Mouse (Mus musculus) lung, embryonic 14.5 days (tissue): Measurements from ENCODE around the gene Inpp5d. TPM values are rescaled to one million over a fixed set of nuclear protein-coding genes. Genes with fewer than 3 reads are reported as not detected.

Source experiments
- ATAC-seq: fragments of 200-750 bp; cut with Nextera tagmentation; 2 replicates; pipeline ENCODE4 v1.8.0; 2017; ENCODE audit warnings: mild to moderate bottlenecking, moderate TSS enrichment, moderate library complexity; ENCODE audit not compliant: insufficient read depth
- DNase-seq: peaks from one replicate; pipeline ENCODE4 v3.0.0-alpha.2; 2015
- H3K27ac ChIP-seq: fragments of 300-500 bp; sonication (generic); 2 replicates; pipeline ENCODE4 v1.5.1; 2014; ENCODE audit warnings: low read depth, mild to moderate bottlenecking, moderate library complexity
- H3K27me3 ChIP-seq: fragments of 300-500 bp; sonication (generic); 2 replicates; pipeline ENCODE4 v1.6.1; 2014; ENCODE audit warnings: low read length, control low read depth; ENCODE audit not compliant: insufficient read depth
- H3K36me3 ChIP-seq: fragments of 300-500 bp; sonication (generic); 2 replicates; pipeline ENCODE4 v1.6.1; 2014; ENCODE audit warnings: control low read depth; ENCODE audit not compliant: insufficient read depth
- H3K4me1 ChIP-seq: fragments of 300-500 bp; sonication (generic); 2 replicates; pipeline ENCODE4 v1.6.1; 2014; ENCODE audit warnings: antibody characterized with exemption, control low read depth; ENCODE audit not compliant: insufficient read depth
- H3K4me2 ChIP-seq: fragments of 300-500 bp; sonication (generic); 2 replicates; pipeline ENCODE4 v1.6.1; 2014; ENCODE audit warnings: mild to moderate bottlenecking
- H3K4me3 ChIP-seq: fragments of 300-500 bp; sonication (generic); 2 replicates; pipeline ENCODE4 v1.5.1; 2014; ENCODE audit warnings: low read depth, low read length
- H3K9ac ChIP-seq: fragments of 300-500 bp; sonication (generic); 2 replicates; pipeline ENCODE4 v1.6.1; 2014
- H3K9me3 ChIP-seq: fragments of 300-500 bp; sonication (generic); 2 replicates; pipeline ENCODE4 v1.6.1; 2016; ENCODE audit warnings: low read depth, low read length, control low read depth
- CTCF ChIP-seq: IDR thresholded peaks from 2 replicates; pipeline ENCODE4 v1.5.1; 2016; ENCODE audit warnings: antibody characterized with exemption, low read depth
- WGBS: fragments of 180-500 bp; shearing (Covaris S2); extraction: QIAGEN DNeasy Blood & Tissue Kit; methylation state at CpG from one replicate; pipeline ENCODE4 v1.1.7; 2014; 5-methylcytosine and 5-hydroxymethylcytosine counted together
- polyA plus RNA-seq: library from polyadenylated mRNA; unstranded; fragments of >200 nt; fragmentation: Nextera tagmentation; extraction: Ambion mirVana; gene quantifications from 2 replicates; pipeline ENCODE4 v1.2.1, GENCODE M21; 2014

Inpp5d gene
- polyA plus RNA-seq, 1 experiment from 2014 or later = 11.2 TPM

- Histone ChIP-seq H3K4me3 (no peak overlapping the region), H3K4me2 (no peak overlapping the region), H3K36me3 (no peaks in the 10 kb centered on the region), H3K27ac (no peak overlapping the region), H3K27me3 (no peaks in the 10 kb centered on the region), H3K9ac (no peak overlapping the region), H3K9me3 (no peaks in the 10 kb centered on the region), H3K4me1 (no peaks in the 10 kb centered on the region)
- 90% methylated on average over 7 of the region's 7 CpGs for WGBS
- no peak for TF ChIP-seq CTCF
- DNase-seq (no peak), ATAC-seq (no peak)
Measured at GRCm38 (mm10) chr1:87589162-87589561, 30.9 kb upstream of the Inpp5d start.

DNA sequence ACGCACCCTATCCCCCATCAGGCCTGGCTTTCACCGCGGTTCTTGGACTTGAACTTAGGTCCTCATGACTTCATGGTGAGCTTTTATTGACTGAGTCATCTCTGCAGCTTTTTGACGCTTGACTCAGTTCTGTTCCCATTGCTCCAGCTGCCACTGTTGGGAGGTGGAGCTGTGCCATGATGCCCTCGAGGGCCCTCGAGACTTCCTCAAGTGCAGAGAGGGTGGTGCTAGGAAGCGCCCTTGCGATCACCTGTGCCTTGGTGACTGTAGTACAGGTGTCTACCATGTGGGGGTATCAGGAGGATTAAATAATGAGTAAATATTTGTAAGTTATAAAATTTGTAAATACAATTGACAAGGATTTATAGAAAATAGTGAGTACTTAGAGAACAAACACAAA, 30.1 kb upstream of the Inpp5d start:
- Histone ChIP-seq H3K27me3 (no peaks in the 10 kb centered on the region), H3K9ac (no peak overlapping the region), H3K4me1 (no peaks in the 10 kb centered on the region), H3K27ac (no peak overlapping the region), H3K36me3 (no peaks in the 10 kb centered on the region), H3K4me3 (no peak overlapping the region), H3K4me2 (no peak overlapping the region), H3K9me3 (no peaks in the 10 kb centered on the region)
- ATAC-seq (no peak), DNase-seq (no peak)
- TF ChIP-seq CTCF = no peak
- 83% methylated on average over 8 of the region's 8 CpGs for WGBS

DNA sequence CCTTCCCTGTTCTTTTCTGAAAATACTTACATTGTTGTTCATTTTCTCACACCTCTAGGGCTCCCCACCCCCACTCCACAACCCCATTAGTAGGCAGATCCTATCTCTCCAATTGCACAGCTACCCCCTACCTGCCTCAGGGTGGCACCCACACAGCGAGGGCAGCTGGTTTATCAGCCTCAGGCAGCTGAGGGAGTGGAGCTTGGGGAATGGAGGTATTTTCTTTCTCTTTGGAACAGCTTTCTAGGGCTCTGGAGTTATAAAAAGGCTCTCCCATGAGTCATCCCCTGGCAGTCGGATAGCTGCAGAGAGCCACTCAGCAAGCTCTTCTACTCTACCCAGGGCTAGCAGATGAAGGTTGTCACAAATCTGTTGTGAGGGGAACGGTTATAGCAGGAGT, 25.9 kb upstream of the Inpp5d start:
- Histone ChIP-seq H3K27ac (no peak overlapping the region), H3K36me3 (no peaks in the 10 kb centered on the region), H3K4me2 (no peak overlapping the region), H3K4me1 (no peaks in the 10 kb centered on the region), H3K9ac (no peak overlapping the region), H3K4me3 (no peak overlapping the region), H3K9me3 (no peaks in the 10 kb centered on the region), H3K27me3 (no peaks in the 10 kb centered on the region)
- no peak for TF ChIP-seq CTCF
- ATAC-seq (no peak), DNase-seq (no peak)
- 59% methylated on average over 3 of the region's 3 CpGs for WGBS

DNA sequence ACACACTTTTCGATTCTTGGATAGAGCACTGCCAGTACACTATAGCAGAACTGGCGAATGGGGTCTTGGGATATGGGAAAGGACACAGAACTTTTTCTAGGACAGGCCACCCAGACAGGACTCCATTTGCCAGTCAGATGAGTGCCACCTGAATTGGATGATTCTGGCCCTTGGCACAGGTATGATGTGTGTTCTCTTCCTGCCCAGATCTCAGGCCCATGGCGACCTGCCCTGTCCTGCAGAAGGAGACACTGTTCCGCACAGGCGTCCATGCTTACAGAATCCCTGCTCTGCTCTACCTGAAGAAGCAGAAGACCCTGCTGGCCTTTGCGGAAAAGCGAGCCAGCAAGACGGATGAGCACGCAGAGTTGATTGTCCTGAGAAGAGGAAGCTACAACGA, 25.4 kb upstream of the Inpp5d start:
- H3K9ac ChIP-seq = no peak overlapping the region
- no peak for DNase-seq
- no peaks in the 10 kb centered on the region for H3K27me3 ChIP-seq
- H3K4me2 ChIP-seq = no peak overlapping the region
- TF ChIP-seq CTCF = no peak
- ATAC-seq = no peak
- H3K36me3 ChIP-seq = no peaks in the 10 kb centered on the region
- WGBS = 94% methylated on average over 10 of the region's 10 CpGs
- H3K4me1 ChIP-seq = no peaks in the 10 kb centered on the region
- no peak overlapping the region for H3K4me3 ChIP-seq
- no peak overlapping the region for H3K27ac ChIP-seq
- H3K9me3 ChIP-seq = no peaks in the 10 kb centered on the region

DNA sequence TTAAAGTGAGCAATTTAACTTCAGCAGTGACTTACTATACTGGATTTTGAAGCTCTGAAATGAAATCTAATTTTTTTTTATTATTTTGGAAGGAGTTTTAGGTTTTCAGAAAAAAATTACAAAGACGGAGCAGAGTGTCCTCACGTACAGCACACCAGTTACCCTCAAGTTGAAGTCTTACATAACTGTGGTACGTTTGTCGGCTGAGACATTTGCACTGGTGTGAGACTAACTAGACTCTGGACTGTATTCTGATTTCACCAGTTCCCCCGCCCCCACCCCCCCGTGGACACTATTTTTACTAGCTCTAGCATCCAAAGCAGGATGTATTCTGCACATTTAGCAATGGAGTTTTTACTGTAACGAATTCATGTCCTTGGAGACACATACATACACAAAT, 19.6 kb upstream of the Inpp5d start:
- H3K9me3 ChIP-seq = no peaks in the 10 kb centered on the region
- H3K27ac ChIP-seq = no peak overlapping the region
- no peak for TF ChIP-seq CTCF
- no peaks in the 10 kb centered on the region for H3K27me3 ChIP-seq
- DNase-seq (no peak), ATAC-seq (no peak)
- H3K4me1 ChIP-seq = no peaks in the 10 kb centered on the region
- WGBS = 67% methylated on average over 7 of the region's 7 CpGs
- H3K4me3 ChIP-seq = no peak overlapping the region
- H3K9ac ChIP-seq = no peak overlapping the region
- H3K4me2 ChIP-seq = no peak overlapping the region
- H3K36me3 ChIP-seq = no peaks in the 10 kb centered on the region

- no peak for DNase-seq
- Histone ChIP-seq H3K4me2 (no peak overlapping the region), H3K4me3 (no peak overlapping the region), H3K4me1 (no peaks in the 10 kb centered on the region), H3K36me3 (no peaks in the 10 kb centered on the region), H3K27ac (no peak overlapping the region), H3K27me3 (no peaks in the 10 kb centered on the region), H3K9ac (no peak overlapping the region), H3K9me3 (no peaks in the 10 kb centered on the region)
- ATAC-seq = no peak
- 65% methylated on average over 2 of the region's 2 CpGs for WGBS
- no peak for TF ChIP-seq CTCF
Measured at GRCm38 (mm10) chr1:87601801-87602200, 18.3 kb upstream of the Inpp5d start.

DNA sequence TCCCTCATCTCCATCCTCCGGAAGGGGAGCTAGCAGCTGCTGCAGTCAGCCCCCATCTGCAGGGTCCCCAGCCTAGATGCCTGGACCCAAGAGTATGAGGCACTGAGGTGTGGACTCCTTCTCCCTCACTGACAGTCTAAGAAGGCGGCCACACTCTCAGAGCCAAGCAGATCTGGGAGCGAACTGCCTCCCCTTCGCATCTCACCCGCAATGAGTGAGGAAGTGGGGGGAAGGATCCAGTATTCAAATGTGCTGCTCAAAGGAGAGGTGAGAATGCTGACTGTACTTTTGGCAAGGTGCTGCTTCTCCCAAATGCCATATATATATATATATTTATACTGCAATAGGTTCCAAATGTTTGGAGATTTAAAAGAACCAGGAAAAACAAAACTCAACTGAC, 16.7 kb upstream of the Inpp5d start:
- DNase-seq (no peak), ATAC-seq (no peak)
- no peak overlapping the region for H3K27ac ChIP-seq
- H3K36me3 ChIP-seq = no peaks in the 10 kb centered on the region
- H3K9ac ChIP-seq = no peak overlapping the region
- H3K4me2 ChIP-seq = no peak overlapping the region
- no peaks in the 10 kb centered on the region for H3K27me3 ChIP-seq
- no peaks in the 10 kb centered on the region for H3K9me3 ChIP-seq
- no peak for TF ChIP-seq CTCF
- H3K4me3 ChIP-seq = no peak overlapping the region
- H3K4me1 ChIP-seq = no peaks in the 10 kb centered on the region
- WGBS = 82% methylated on average over 5 of the region's 5 CpGs

GRCm38 (mm10) chr1:87605296-87605695, 14.8 kb upstream of the Inpp5d start:
- ATAC-seq (no peak), DNase-seq (no peak)
- Histone ChIP-seq H3K4me3 (no peak overlapping the region), H3K4me1 (no peaks in the 10 kb centered on the region), H3K27me3 (no peaks in the 10 kb centered on the region), H3K9ac (no peak overlapping the region), H3K9me3 (no peaks in the 10 kb centered on the region), H3K27ac (no peak overlapping the region), H3K36me3 (no peaks in the 10 kb centered on the region), H3K4me2 (no peak overlapping the region)
- TF ChIP-seq CTCF = no peak
- WGBS = 69% methylated on average over 2 of the region's 2 CpGs
